Mouse (Mus musculus): ENCODE results near the gene Bloc1s5. TPM values are rescaled to one million over a fixed set of nuclear protein-coding genes. Genes with fewer than 3 reads are reported as not detected.

Gene Bloc1s5
- total RNA-seq, 1 experiment, result 3.4 TPM

DNA sequence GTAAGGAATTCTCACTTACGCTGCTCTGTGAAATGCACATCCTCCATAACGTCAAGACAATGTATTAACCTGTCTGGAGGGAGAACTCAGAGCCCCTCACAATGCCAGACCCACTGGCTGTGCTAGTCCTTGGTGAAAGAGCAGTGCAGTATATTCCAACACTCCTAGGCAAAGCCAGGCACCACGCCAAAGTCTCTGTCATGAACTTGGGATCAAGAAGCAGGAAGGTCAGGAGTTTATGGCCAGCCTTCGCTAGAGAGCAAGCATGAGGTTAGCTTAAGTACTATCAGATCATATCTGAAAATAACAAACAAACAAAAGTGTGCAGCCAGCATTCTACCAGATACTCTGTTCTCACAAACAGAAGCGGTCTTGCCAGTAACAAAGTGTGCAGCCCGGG is 24.6 kb downstream of the Bloc1s5 start:
- TF ChIP-seq HCFC1 (IDR thresholded peaks at IDR 0.05; ENCODE audit: borderline replicate concordance, insufficient read depth, low read length) (no peak), MAFK (IDR thresholded peaks at IDR 0.05; ENCODE audit: insufficient read depth, low read depth, low read length) (no peak), ZNF384 (IDR thresholded peaks at IDR 0.05; ENCODE audit: low read depth, low read length) (no peak), CHD2 (IDR thresholded peaks at IDR 0.05; ENCODE audit: low read depth, low read length) (no peak), ZC3H11A (IDR thresholded peaks at IDR 0.05; ENCODE audit: borderline replicate concordance, low read depth, low read length) (no peak)
- no peaks in the 10 kb centered on the region for H3K4me1 ChIP-seq (ENCODE audit: control insufficient read depth in 2 of 2, insufficient read depth in 2 of 2, low read length in 2 of 2, poor library complexity in 1 of 2)

DNA sequence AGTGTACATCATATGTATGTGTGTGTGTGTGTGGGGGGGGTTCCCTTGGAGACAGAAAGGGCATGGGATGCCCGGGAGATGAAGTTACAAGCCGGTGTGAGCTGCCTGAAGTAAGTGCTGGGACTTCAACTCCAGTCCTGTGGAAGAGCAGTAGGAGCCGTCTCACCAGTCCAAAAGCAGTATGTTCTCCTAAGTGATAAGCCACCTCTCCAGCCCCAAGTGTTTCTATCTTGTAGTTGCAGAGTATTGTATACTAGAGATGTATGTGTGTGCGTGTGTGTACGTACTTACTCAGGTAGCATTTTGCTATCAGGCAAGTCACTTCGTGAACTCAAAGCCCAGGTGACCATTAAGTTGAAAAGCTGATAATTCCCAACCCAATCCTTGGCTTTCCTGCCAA is 27.8 kb downstream of the Bloc1s5 start:
- peaks cover 0 to 2% of the 10 kb centered on the region in 2 experiments; a peak in 1 of 4 replicates for H3K4me1 ChIP-seq (ENCODE audit: control insufficient read depth in 2 of 2, insufficient read depth in 2 of 2, low read length in 2 of 2, poor library complexity in 1 of 2)
- H3K36me3 ChIP-seq (ENCODE audit: control insufficient read depth, insufficient read depth, low read length, poor library complexity, severe bottlenecking), result peaks cover 3% of the 10 kb centered on the region; the same call in 1 of the 2 replicates
- no peak overlapping the region for H3K9ac ChIP-seq (ENCODE audit: insufficient read depth, low read depth, low read length, poor library complexity, severe bottlenecking)
- in situ Hi-C loops (cut with MboI; ENCODE audit: low sequenced_read_pairs in 2 of 2, unreplicated experiment in 2 of 2), result no loop called here
- no peak for DNase-seq (ENCODE audit: low read depth, low spot score)
- no peaks in the 10 kb centered on the region for H3K9me3 ChIP-seq (ENCODE audit: control insufficient read depth, insufficient read depth, low read depth, low read length)
- H3K4me3 ChIP-seq (ENCODE audit: insufficient read depth in 1 of 2, low read depth in 1 of 2, low read length in 2 of 2, poor library complexity in 1 of 2, severe bottlenecking in 1 of 2), result no peak overlapping the region
- no peak overlapping the region for H3K27ac ChIP-seq (ENCODE audit: insufficient read depth, low read depth, low read length, poor library complexity, severe bottlenecking)
- TF ChIP-seq MAFK (IDR thresholded peaks at IDR 0.05; ENCODE audit: insufficient read depth, low read depth, low read length), result no peak
- TF ChIP-seq CHD2 (IDR thresholded peaks at IDR 0.05; ENCODE audit: low read depth, low read length), result no peak
- no peak for TF ChIP-seq HCFC1 (IDR thresholded peaks at IDR 0.05; ENCODE audit: borderline replicate concordance, insufficient read depth, low read length)
- no peak for TF ChIP-seq ZNF384 (IDR thresholded peaks at IDR 0.05; ENCODE audit: low read depth, low read length)
- no peak for TF ChIP-seq ZC3H11A (IDR thresholded peaks at IDR 0.05; ENCODE audit: borderline replicate concordance, low read depth, low read length)

More for the DNA sequence above, 24.6 kb downstream of the Bloc1s5 start:
- Histone ChIP-seq H3K27ac (ENCODE audit: insufficient read depth, low read depth, low read length, poor library complexity, severe bottlenecking) (no peak overlapping the region), H3K36me3 (ENCODE audit: control insufficient read depth, insufficient read depth, low read length, poor library complexity, severe bottlenecking) (0 out of 2 replicates have a peak, but pooled peaks cover 4% of the 10 kb centered on the region), H3K9me3 (ENCODE audit: control insufficient read depth, insufficient read depth, low read depth, low read length) (no peaks in the 10 kb centered on the region), H3K4me3 (ENCODE audit: insufficient read depth in 1 of 2, low read depth in 1 of 2, low read length in 2 of 2, poor library complexity in 1 of 2, severe bottlenecking in 1 of 2) (no peak overlapping the region), H3K9ac (ENCODE audit: insufficient read depth, low read depth, low read length, poor library complexity, severe bottlenecking) (no peak overlapping the region)
- in situ Hi-C loops (cut with MboI; ENCODE audit: low sequenced_read_pairs in 2 of 2, unreplicated experiment in 2 of 2), result no loop called here
- DNase-seq (ENCODE audit: low read depth, low spot score), result no peak

DNA sequence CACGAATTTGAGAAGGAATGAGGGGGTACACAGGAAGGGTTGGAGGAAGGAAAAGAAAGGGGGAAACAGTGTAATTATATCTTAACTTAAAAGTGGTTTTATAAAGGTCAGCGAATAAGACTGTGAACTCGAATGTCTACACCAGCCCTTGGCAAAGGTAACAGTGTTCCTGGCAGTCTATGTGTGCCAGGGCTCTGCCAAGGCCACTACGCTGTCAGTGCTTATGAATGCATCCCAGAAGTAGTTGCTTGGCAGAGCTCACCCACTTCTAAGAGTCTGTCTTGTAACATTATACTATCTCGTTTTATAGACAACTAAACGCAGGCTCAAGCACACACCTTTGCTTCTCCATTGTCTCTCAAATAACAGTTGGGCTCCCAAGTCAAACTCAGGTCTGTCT is 29.6 kb downstream of the Bloc1s5 start:
- Histone ChIP-seq H3K9me3 (ENCODE audit: control insufficient read depth, insufficient read depth, low read depth, low read length) (no peaks in the 10 kb centered on the region), H3K9ac (ENCODE audit: insufficient read depth, low read depth, low read length, poor library complexity, severe bottlenecking) (no peak overlapping the region), H3K4me3 (ENCODE audit: insufficient read depth in 1 of 2, low read depth in 1 of 2, low read length in 2 of 2, poor library complexity in 1 of 2, severe bottlenecking in 1 of 2) (no peak overlapping the region), H3K4me1 (ENCODE audit: control insufficient read depth in 2 of 2, insufficient read depth in 2 of 2, low read length in 2 of 2, poor library complexity in 1 of 2) (peaks cover 0 to 2% of the 10 kb centered on the region in 2 experiments; a peak in 1 of 4 replicates), H3K27ac (ENCODE audit: insufficient read depth, low read depth, low read length, poor library complexity, severe bottlenecking) (no peak overlapping the region), H3K36me3 (ENCODE audit: control insufficient read depth, insufficient read depth, low read length, poor library complexity, severe bottlenecking) (peaks cover 4% of the 10 kb centered on the region; the same call in 1 of the 2 replicates)
- DNase-seq (ENCODE audit: low read depth, low spot score), result no peak
- in situ Hi-C loops (cut with MboI; ENCODE audit: low sequenced_read_pairs in 2 of 2, unreplicated experiment in 2 of 2), result no loop called here
- TF ChIP-seq HCFC1 (IDR thresholded peaks at IDR 0.05; ENCODE audit: borderline replicate concordance, insufficient read depth, low read length) (no peak), CHD2 (IDR thresholded peaks at IDR 0.05; ENCODE audit: low read depth, low read length) (no peak), ZNF384 (IDR thresholded peaks at IDR 0.05; ENCODE audit: low read depth, low read length) (no peak), MAFK (IDR thresholded peaks at IDR 0.05; ENCODE audit: insufficient read depth, low read depth, low read length) (no peak), ZC3H11A (IDR thresholded peaks at IDR 0.05; ENCODE audit: borderline replicate concordance, low read depth, low read length) (no peak)

DNA sequence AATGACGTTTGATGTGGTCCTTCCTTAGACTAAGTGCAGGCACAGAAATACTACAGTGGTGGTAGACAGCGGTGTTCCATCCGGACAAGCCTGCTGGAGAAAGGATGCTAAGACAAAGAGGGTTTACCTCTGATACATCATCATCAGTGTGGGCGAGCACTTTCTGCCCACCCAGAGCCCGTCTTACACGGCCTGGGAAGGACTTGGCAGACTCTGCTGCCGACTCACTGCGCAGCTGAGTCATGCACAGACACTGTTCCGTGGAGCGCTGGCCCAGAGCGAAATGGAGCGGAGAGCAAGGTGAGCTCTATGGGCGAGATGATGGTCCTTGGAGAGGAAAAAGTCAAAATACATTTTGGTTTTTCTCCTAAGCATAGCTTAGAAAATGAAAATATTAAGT is 31.9 kb downstream of the Bloc1s5 start:
- in situ Hi-C loops (cut with MboI; ENCODE audit: low sequenced_read_pairs in 2 of 2, unreplicated experiment in 2 of 2), result no loop called here
- no peak overlapping the region for H3K9ac ChIP-seq (ENCODE audit: insufficient read depth, low read depth, low read length, poor library complexity, severe bottlenecking)
- H3K4me1 ChIP-seq (ENCODE audit: control insufficient read depth in 2 of 2, insufficient read depth in 2 of 2, low read length in 2 of 2, poor library complexity in 1 of 2), result peaks cover 0 to 2% of the 10 kb centered on the region in 2 experiments; a peak in 1 of 4 replicates
- H3K9me3 ChIP-seq (ENCODE audit: control insufficient read depth, insufficient read depth, low read depth, low read length), result no peaks in the 10 kb centered on the region
- H3K27ac ChIP-seq (ENCODE audit: insufficient read depth, low read depth, low read length, poor library complexity, severe bottlenecking), result no peak overlapping the region
- H3K36me3 ChIP-seq (ENCODE audit: control insufficient read depth, insufficient read depth, low read length, poor library complexity, severe bottlenecking), result peaks cover 6% of the 10 kb centered on the region; the same call in 1 of the 2 replicates
- H3K4me3 ChIP-seq (ENCODE audit: insufficient read depth in 1 of 2, low read depth in 1 of 2, low read length in 2 of 2, poor library complexity in 1 of 2, severe bottlenecking in 1 of 2), result no peak overlapping the region
- no peak for DNase-seq (ENCODE audit: low read depth, low spot score)
- TF ChIP-seq HCFC1 (IDR thresholded peaks at IDR 0.05; ENCODE audit: borderline replicate concordance, insufficient read depth, low read length) (no peak), ZC3H11A (IDR thresholded peaks at IDR 0.05; ENCODE audit: borderline replicate concordance, low read depth, low read length) (no peak), ZNF384 (IDR thresholded peaks at IDR 0.05; ENCODE audit: low read depth, low read length) (no peak), CHD2 (IDR thresholded peaks at IDR 0.05; ENCODE audit: low read depth, low read length) (no peak), MAFK (IDR thresholded peaks at IDR 0.05; ENCODE audit: insufficient read depth, low read depth, low read length) (no peak)

All from ES-E14 (cell line).